Mouse (Mus musculus) ovary, postnatal 14 days (tissue): ENCODE data around the gene AK157302.
"Not testable (repeated sequence)": the region's sequence is repeated elsewhere in the genome, so short reads cannot be mapped to it uniquely, and the experiment has no call there.

Experiments used
- DNase-seq: peaks from one replicate; pipeline ENCODE4 v3.0.0; 2022; ENCODE audit warnings: low spot score

The AK157302 gene

DNA sequence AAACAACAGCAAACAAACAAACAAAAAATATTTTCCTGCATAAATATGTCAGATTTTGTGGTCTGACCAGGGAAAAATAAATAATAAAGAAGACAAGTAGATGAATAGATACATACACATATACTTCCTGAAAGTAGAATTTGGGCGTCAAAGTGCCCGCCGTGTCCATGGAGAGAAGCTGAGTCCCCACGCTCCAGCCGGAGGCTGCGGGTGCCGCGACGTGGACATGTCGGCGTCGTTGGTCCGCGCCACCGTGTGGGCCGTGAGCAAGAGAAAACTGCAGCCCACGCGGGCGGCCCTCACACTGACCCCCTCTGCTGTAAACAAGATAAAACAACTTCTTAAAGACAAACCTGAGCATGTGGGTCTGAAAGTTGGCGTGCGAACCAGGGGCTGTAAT, at the start of gene AK157302:
Gene AK157302 (plus strand): TSS at position 144 of the 400 bp plus-strand sequence.
- DNase-seq: no peak

DNA sequence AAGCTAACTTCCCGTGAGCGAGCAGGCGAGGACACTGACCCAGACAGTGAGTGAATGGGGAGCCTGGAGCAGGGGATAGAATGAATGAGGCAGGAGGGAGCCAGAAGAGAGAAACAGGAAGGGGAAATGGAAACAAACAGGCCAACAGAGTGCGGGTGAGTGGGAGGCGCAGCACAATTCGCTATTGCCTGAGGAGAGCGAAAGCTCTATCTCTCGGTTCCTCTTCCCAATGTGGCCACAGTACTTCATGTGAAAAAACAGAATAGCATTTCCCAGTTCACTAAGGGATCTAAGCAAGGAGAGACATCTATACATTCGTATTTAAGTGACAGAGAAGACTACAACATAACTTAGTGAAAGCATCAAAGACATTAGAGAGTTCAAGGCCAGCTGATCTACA, 48.2 kb upstream of the AK157302 start:
- no peak for DNase-seq

DNA sequence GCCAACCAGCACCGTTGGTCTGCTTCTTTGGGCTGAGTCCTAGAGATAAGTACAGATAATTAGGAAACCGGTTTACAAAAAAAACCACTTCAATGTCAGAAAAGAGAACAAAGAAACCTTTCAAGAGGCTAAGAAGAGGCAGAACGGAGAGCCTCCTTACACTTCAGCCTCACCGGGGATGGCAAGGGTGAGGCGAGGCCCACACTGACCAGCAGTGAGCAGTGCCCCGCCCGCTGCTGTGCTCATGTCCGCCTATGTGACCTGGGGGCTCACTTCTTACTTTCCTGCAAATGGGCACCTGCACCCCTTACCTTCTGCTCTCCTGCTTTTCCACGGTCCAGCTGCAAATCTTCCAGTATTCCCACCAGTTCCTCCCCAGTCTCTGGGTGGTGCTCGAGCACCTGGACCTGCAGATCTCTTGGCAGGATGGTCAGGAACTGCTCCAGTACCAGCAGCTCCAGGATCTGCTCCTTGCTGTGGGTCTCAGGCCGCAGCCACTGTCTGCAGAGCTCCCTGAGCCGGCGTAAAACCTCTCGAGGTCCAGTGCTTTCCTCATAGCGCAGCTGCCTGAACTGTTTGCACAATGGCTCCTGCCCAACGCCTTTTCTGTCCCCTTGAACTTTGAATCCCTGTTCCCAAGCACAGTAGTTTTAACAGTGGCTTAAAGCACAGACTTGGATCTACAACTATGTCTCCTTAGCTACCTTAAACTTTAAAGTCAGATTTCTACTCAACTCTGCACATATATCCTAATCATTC, 47.0 kb upstream of the AK157302 start:
- DNase-seq: no peak

DNA sequence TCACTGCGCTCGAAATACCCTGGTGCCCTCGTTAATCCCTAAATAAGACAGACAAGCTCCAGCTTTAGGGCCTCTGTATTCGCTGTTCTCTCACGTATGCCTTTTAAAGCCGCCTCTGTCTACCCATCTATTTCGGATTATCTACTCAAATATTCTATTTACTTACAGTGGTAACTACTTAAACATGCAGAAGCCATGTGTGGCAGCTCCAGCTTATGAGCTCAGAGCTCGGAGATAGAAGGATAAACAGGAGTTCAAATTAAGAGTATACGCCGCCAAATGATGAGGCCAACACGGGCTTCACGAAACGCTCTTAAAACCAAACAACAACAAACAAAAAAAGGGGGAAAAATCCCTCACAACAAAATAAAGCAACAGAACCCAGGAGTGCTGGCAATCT, 42.0 kb upstream of the AK157302 start:
- no peak for DNase-seq

DNA sequence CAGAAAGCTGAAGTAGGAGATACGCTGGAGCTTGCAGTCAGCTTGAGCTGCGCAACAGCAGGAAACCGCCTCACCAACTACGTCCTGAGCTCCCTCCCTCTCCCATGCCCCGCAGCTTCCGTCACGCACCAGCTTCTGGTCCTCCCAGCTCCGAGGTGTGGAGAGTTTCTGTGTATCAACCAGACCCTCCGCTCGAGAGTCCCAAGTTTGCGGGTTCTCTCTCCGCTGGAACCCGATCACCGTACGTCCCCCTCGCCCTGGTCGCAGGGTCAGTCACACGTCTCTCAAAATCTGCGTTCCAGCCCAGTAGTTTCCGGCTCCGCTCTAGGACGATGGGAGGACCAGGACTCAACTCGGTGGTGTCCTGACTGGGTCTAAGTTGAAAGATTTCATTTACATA, 41.6 kb upstream of the AK157302 start, which contains the start of gene Zscan26:
Gene Zscan26 (minus strand): TSS at position 282 of the 400 bp plus-strand sequence.
- DNase-seq: peak; percentile 73

DNA sequence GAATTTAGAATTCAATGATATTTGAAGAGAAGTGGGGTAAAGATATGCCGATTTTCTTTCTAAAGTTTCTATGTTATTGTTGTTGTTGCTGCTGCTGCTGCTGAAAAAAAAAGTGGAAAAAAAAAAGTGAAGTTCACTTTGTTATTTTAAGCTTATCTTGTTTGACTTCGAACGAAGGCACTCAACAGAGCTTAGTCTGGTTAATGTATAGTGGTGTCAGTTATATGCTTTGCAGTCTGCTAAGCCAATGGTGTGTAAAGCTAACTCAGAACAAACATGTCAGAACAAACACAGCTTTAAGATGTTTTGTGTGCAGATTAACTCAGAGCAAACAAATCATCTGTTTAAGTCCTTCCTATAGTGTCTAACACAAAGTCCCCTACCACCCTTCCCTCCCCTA, 40.9 kb upstream of the AK157302 start:
- no peak for DNase-seq

DNA sequence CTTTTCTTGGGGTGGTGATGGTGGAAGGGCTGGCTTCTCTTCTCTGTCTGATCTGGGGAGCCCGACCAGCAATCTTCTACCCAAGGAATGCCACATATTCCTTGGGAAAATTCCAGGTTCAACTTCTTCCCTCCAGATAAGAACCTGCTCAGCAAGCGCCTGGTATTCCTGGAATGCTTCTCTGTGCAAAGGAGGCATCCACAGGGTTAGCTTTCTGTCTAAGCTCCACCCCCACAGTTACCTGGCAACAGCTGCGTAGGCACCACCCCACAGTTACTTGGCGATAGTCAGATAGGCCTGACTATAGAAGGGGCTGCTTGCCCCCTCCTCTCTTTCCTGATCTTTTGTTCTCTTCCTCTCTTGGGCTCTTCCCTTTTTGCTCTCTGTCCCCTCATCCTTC, 38.7 kb upstream of the AK157302 start:
- DNase-seq: no peak

DNA sequence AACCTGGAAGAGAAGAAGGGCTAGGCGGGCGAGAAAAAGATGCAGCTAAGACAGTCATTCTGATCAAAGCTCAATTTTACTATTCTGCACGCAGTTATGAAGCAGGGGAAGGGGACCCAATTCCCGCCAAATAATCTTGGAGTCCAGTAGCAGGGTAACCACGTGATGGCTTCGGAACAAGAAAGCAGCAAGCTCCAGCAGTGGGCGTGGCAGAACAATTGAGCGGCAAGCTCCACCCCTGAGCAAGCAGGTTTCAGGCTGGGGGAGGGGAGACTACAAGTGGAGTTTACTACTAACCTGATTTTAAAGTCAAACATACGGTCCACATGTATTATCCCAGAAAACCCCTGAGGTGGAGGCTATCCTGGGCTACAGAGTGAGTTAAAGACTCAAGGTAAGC, 32.5 kb upstream of the AK157302 start:
- DNase-seq: not testable (repeated sequence)

DNA sequence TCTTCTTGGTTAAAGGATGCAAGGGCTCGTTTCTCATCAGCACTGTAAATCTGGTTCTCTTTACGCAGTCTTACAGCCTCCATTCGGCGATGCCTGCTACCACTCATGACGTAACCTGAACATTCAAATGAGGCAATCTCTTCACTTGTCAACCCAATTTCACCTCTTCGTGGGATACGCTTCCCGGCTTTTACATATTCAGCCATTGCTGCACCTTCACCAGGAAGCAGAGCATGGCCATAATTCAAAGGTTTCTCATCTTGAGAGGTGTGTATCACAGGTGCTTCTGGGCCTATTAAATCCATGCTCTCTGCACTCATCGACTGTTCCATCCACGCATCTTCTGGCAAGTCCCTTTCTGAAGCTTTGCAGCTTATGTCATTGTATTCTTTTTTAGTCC, 27.7 kb upstream of the AK157302 start:
- DNase-seq: no peak

DNA sequence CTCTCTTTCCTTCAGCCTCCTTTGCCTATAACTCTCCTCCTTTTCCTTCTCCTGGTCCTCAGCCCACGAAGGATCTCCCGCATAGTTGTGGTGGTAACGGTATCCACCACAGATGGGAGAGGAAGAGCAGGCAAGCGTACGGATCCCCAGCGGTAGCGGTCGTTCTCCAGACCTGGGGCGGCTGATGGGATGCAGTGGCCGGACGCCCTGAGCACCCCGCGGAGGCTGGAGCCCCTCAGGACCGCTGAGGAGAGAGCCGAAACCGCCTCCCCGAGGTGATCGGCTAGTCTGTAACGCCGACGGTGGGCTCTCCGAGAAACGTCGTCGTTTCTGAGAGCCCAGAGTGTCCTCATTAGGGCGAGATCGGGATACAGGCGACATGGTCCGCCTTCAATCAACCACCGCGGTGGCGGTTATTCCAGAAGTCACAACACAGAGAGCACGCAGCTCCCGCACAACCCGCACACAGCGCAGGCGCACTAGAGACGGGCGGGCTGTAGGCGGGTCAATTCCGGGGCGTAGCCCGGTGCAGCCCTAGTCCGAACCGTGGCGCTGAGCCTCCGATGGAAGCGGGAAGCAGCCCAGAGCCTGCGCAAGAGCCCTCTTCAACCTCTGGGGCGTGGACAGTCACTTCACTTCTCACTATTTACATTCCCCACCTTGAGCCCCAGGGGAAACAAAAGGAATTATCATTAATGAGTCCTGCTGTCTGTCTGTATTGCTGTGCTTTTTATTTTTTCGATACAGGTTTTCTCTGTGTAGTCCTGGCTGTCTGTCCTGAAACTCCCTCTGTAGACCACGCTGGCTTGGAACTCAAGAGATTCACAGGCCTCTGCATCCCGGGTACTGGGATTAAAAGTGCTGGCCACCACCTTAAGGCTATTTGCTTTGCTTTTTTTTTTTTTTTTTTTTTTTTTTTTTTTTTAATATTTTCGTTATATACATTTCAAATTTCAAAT, 26.7 kb upstream of the AK157302 start, which contains the start of gene Nkapl:
Gene Nkapl (minus strand): TSS at position 449 of the 959 bp plus-strand sequence.
- DNase-seq: peak; percentile 56

DNA sequence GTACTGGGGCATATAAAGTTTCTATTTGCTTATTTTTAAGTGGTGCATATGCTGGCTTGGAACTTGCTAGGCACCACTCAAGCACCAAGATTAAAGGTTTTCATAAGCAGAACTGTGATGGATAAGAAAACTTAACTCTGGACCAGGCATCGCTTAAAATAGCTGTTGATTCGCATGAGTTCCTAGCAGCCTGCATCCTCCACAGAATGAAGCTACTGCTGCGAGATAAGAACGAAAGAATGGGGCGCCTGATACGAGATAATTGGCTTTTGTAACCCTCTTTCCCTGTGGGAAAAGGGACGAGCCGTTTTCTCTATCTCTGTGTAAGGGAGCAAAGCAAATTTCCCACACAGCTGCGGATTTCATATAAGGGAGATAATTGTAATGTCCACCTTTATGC, 25.9 kb upstream of the AK157302 start:
- DNase-seq: no peak

DNA sequence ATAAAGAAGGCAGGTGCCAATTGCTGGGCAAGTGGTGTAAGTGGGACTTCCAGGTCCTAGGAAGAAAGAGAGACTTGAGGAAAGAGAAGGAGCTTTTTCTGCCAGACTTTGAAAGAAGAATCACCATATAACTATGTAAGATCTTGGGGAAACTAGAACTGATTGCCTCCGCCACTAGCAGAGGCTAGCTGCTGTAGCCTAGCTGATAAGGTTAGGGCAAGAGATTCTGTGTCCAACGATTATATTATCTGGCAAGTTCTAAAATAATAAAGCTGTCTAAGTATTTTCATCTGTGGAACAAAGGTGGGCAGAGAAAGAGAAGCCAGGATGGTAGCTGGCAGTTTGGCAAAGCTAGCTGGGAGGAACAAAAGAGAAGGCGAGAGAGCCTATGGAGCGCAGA, 22.6 kb upstream of the AK157302 start:
- DNase-seq: no peak

DNA sequence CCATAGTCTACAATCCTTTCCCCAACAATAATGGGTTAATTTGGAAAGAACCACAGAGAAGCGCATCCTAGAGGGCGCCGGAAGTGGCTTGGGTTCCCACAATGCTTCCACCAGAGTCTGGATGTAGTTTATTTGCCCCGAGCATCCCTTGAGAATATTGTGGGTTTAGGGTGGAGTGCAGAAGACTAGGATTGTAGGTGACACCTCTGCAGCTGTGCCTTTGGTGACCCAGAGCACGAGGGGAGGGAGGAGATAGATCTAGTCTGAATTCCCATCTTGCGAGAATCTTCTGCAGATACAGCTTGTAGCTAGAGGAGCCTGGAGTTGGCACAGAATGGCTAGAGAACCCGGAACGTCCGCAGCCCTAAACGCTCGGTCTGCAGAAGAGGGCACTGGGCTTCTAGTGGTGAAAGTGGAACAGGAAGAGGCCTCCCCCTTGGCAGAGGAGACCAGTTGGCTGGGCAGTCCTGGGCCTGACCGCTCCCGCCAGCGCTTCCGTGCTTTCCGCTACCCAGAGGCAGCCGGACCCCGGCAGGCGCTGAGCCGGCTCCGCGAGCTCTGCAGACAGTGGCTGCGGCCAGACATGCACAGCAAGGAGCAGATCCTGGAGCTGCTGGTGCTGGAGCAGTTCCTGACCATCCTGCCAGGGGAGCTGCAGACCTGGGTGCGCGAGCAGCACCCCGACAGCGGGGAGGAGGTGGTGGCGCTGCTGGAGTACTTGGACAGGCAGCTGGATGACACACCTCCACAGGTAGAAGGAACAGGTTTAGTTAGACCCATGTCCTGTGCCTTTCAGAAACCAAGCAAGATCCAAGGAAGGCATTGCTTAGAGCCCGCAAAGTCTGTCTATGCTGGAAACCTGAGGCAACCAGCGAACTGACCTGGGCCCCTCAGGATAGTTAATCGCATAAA, 16.0 kb upstream of the AK157302 start, which contains the start of the genes Zkscan4 and Gm10065:
Gene Zkscan4 (plus strand): TSS at position 149 of the 912 bp plus-strand sequence.
Gene Gm10065 (minus strand): TSS at position 683 of the 912 bp plus-strand sequence.
- peak; percentile 57 for DNase-seq

DNA sequence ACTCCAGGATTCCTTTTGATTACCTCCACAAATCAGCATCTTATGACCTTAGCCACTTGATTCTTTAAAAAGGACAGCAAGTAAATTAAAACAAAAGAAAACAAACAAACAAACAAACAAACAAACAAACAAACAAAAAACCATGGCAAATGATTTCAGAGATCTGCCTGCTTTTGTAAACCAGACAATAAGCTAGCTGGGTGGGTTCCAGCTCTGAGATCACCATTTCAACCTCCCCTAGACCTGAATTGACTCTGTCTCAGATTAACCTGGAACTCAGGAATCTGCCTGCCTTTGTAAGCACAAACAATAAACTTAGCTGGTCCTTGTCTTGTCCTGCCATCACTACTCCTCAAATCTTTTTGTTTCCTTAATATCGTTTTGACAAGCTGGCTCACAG, 8.1 kb upstream of the AK157302 start:
- DNase-seq: no peak

DNA sequence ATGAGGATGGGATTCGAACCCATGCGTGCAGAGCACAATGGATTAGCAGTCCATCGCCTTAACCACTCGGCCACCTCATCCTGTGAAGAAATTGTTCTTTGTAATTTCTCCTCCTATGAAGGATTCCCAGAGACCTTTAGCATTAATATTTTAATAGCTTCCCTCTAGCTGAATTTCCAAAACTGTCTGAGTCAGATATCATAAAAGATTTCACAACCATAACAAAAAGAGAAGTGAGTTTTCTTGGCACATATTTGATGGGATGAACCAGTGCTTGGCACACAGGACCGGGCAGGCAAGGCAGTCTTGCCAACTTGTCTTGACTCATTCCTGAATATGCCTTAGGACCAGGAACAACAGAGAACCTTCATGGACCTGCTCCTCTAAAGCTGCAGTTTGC, 2.2 kb upstream of the AK157302 start:
- DNase-seq: no peak

DNA sequence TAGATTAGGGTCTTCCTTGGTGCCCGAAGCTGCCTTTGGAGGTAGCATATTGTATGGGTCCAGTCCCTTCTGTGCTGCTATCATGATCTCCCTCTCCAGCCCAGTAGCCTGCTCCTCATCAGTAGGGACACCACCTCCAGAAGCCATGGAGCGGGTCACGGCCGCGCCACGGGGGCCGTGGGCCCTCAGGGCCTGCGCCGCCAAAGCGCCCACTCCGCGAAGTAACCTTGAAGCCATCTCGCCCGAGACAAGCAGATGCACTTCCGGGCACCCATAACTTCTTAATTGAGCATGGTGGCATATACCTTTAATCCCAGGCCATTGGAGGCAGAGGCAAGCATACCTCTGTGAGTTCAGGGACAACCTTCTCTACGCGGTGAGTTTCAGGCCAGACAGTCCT, 6.2 kb downstream of the AK157302 start, which contains the start of gene Gm11273:
Gene Gm11273 (minus strand): TSS at position 237 of the 400 bp plus-strand sequence.
- DNase-seq: not testable (repeated sequence)

DNA sequence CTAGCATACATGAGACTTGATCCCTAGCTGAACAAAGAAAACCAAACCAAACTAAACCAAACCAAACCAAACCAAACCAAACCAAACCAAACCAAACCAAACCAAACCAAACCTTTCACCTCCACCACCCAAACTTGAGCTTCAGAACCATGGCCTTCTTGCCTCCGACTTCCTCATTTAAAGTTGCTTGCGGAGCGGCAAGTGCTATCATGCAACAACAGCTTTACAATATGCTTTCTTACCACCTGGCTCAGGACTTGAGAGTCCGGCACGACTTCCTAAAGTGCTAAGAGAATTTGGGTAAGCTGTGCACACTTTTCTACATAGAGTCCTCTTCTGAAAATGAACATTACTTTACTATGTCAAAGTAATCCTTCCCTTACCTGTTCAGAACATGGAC, 7.3 kb downstream of the AK157302 start:
- no peak for DNase-seq

DNA sequence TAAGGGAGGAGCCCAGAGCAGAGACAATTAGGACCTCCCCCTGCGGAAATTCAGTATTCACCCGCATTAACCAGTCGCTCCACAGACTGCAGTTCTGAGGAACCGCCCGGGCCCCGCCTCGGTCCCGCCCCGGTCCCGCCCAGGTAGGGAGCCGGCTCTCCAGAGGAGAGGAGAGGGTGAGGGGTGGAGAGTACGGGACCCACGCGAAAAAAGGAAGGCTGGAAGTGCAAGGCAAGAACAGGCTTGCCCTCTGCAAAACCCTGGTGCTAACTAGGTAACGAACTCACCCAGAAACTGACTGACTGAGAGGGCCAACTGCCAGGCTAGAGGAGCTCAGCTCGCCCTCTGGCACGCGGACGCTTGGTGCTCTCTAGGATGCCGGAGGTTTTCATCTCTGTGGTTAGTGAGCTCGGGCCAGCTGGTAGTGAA, 11.2 kb downstream of the AK157302 start:
- DNase-seq: peak; percentile 58

DNA sequence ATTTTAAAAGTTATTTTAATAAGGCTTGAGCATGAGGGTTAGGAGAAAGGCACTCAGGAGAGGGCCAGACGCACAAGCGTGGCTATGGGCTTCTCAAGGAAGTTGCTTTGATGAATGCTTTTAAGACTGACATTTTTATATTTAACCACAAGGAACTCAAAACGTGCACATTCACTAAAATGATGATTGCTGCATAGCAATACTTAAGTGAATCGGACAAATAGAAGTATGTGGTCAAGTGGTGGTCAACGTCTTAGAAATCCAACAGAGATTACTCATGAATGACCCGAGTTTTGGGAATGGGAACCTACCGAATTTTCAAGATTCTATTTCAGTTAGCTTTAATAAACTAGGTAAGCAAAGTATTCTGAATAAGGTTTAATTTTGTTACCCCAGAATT, 35.1 kb downstream of the AK157302 start:
- DNase-seq: no peak

DNA sequence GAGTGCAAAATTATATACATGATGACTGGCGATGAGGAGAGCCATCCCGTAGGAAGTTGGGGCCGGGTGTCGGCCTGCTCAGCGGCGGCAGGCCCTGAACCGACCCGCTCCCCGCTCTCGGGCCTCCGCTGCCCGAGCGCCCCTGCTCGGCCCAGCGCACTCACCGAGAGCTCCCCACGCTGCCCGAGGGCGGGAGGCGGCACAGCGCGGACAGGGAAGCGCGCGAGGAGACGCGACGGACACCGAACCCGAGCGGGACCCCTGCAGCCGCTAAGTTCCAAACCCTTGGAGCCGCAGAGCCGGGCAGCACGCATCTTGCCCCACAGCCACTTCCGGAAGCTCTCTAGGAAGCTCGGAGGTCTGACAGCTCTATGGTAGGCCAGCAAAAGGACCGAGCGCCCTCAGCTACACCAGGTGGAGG, 35.8 kb downstream of the AK157302 start, which contains the start of gene Zkscan8:
Gene Zkscan8 (minus strand): TSS at position 340 of the 421 bp plus-strand sequence.
- peak; percentile 81 for DNase-seq

DNA sequence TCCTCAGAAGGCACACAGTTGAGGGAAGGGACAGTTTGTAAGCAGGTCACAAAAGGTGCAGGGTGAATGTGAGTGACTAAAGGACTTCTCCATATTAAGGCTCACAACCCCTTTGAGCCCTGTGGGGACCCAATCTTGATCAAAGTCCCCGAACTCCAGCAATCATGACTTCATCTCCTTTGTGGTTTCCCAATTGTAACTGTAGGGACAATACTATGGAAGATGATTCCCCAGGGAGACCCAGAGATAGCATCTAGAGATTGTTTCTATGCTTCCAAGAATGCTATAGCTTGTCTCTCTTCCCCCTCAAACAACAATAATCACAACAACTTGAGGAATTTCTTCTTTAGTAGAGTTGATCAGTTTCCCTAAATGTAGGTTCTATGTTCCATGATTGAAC, 47.7 kb downstream of the AK157302 start, which contains the start of gene Olfr1366:
Gene Olfr1366 (minus strand): TSS at position 101 of the 400 bp plus-strand sequence.
- no peak for DNase-seq
